Mouse (Mus musculus) liver, adult 2 months (tissue): ENCODE data around the gene Cdyl2.

ENCODE experiments used
- CTCF ChIP-seq: fragments of 200-500 bp; IDR thresholded peaks from 2 replicates; pipeline ENCODE4 v1.5.1; 2011; ENCODE audit warnings: low read depth, low read length, control low read depth
- POLR2A ChIP-seq: fragments of 200-500 bp; IDR thresholded peaks from 2 replicates; pipeline ENCODE4 v1.6.1; 2011; ENCODE audit warnings: low read length, control low read depth; ENCODE audit not compliant: insufficient read depth; ENCODE audit errors: extremely low read depth

GRCm38 (mm10) chr8:116668977-116669376, 63.8 kb downstream of the Cdyl2 start:
- TF ChIP-seq CTCF (no peak), POLR2A (no peak)
